Mouse (Mus musculus) limb, embryonic 12.5 days (tissue): ENCODE data around the gene Pcgf2. TPM values are rescaled to one million over a fixed set of nuclear protein-coding genes. Genes with fewer than 3 reads are reported as not detected.

Source experiments
- ATAC-seq: fragments of 200-750 bp; cut with Nextera tagmentation; 2 replicates; pipeline ENCODE4 v1.8.0; 2017; ENCODE audit warnings: low read depth, moderate TSS enrichment; ENCODE audit not compliant: insufficient number of reproducible peaks, insufficient read depth, low FRiP score, low TSS enrichment
- H3K27ac ChIP-seq: fragments of 300-500 bp; sonication (generic); 2 replicates; pipeline ENCODE4 v1.5.1; 2016; ENCODE audit warnings: mild to moderate bottlenecking, moderate library complexity
- H3K27me3 ChIP-seq: fragments of 300-500 bp; sonication (generic); 2 replicates; pipeline ENCODE4 v1.6.1; 2016; ENCODE audit warnings: mild to moderate bottlenecking, moderate library complexity
- H3K36me3 ChIP-seq: fragments of 300-500 bp; sonication (generic); 2 replicates; pipeline ENCODE4 v1.6.1; 2016; ENCODE audit warnings: mild to moderate bottlenecking, moderate library complexity
- H3K4me1 ChIP-seq: fragments of 300-500 bp; sonication (generic); replicated peaks from 2 replicates; pipeline ENCODE4 v1.6.1; 2016
- H3K4me2 ChIP-seq: fragments of 300-500 bp; sonication (generic); 2 replicates; pipeline ENCODE4 v1.6.1; 2016; ENCODE audit warnings: mild to moderate bottlenecking, moderate library complexity
- H3K4me3 ChIP-seq: fragments of 300-500 bp; sonication (generic); replicated peaks from 2 replicates; pipeline ENCODE4 v1.5.1; 2016; ENCODE audit warnings: mild to moderate bottlenecking
- H3K9ac ChIP-seq: fragments of 300-500 bp; sonication (generic); replicated peaks from 2 replicates; pipeline ENCODE4 v1.6.1; 2016; ENCODE audit warnings: mild to moderate bottlenecking, moderate library complexity
- H3K9me3 ChIP-seq: fragments of 300-500 bp; sonication (generic); 2 replicates; pipeline ENCODE4 v1.6.1; 2016; ENCODE audit warnings: mild to moderate bottlenecking, moderate library complexity
- WGBS: fragments of 180-500 bp; shearing (Covaris S2); methylation state at CpG from one replicate; pipeline ENCODE4 v1.1.7; 2016; 5-methylcytosine and 5-hydroxymethylcytosine counted together
- microRNA-seq: library from miRNA; unstranded; fragments of <30 nt; microRNA quantifications from one replicate; pipeline ENCODE4, GENCODE M21; 2017
- polyA plus RNA-seq: library from polyadenylated mRNA; unstranded; fragments of >200 nt; fragmentation: Nextera tagmentation; extraction: Ambion mirVana; gene quantifications from 2 replicates; pipeline ENCODE4 v1.2.1, GENCODE M21; 2016

The Pcgf2 gene
- polyA plus RNA-seq, 1 experiment from 2014 or later, result 20.2 TPM

DNA sequence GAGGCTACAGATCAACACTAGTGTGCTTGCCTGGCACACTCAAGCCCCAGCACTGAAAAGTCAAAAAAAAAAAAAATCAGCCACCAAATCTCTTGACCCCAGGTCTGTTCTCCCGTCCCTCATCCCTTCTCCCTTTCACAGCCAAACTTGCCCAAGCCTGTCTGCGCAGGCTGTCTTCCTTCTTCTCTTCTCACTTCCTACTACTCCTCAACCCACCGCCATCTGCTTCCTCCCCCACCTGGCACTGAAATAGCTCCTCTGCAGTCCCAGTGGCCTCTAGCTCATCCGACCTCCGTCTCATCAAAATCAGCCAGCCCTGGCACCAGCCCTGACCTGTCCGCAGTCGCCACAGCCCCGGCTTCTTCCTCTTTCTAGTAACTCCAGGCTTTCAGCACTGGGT lies 58.6 kb downstream of the Pcgf2 start:
- Histone ChIP-seq H3K4me2 (no peak overlapping the region), H3K27me3 (no peaks in the 10 kb centered on the region), H3K9me3 (no peaks in the 10 kb centered on the region; the same call in 1 of the 2 replicates), H3K36me3 (no peaks in the 10 kb centered on the region), H3K27ac (no peak overlapping the region), H3K4me3 (no peak overlapping the region), H3K4me1 (no peaks in the 10 kb centered on the region), H3K9ac (no peak overlapping the region)
- 58% methylated on average over 8 of the region's 8 CpGs for WGBS
- no peak for ATAC-seq

Small RNA genes within 50 kb of the gene (microRNA-seq; reads per million reads assigned to microRNA genes)
- gene Gm24158, result not detected
- gene Mir6927, result 0.70 reads per million
- gene Mir8102, result 0.93 reads per million

Other genes with a start within 250 kb of the Pcgf2 start
- gene 4933428G20Rik, start 200.2 kb downstream of the Pcgf2 start, polyA plus RNA-seq, result 0.36 and 1.4 TPM in 2 replicates
- 0.27 and 0.79 TPM in 2 replicates for gene Srcin1, start 124.3 kb downstream of the Pcgf2 start, polyA plus RNA-seq
- 16.4 and 16.9 TPM in 2 replicates for gene Epop, start 70.8 kb downstream of the Pcgf2 start, polyA plus RNA-seq
- gene Mllt6, start 37.1 kb downstream of the Pcgf2 start, polyA plus RNA-seq, result 2.8 and 2.9 TPM in 2 replicates
- gene Cisd3, start 14.7 kb downstream of the Pcgf2 start, polyA plus RNA-seq, result 10.0 and 11.3 TPM in 2 replicates
- 481 TPM in 2 replicates for gene Psmb3, start 2.9 kb upstream of the Pcgf2 start, polyA plus RNA-seq
- 2.2 and 2.7 TPM in 2 replicates for gene Pip4k2b, start 44.2 kb upstream of the Pcgf2 start, polyA plus RNA-seq
- 24.6 and 25.6 TPM in 2 replicates for gene Cwc25, start 66.1 kb upstream of the Pcgf2 start, polyA plus RNA-seq
- 0.37 TPM in 1 of 2 replicates, not detected in the other for gene 1700001P01Rik, start 75.4 kb upstream of the Pcgf2 start, polyA plus RNA-seq
- 513 and 518 TPM in 2 replicates for gene Rpl23, start 81.9 kb upstream of the Pcgf2 start, polyA plus RNA-seq
- 110 and 120 TPM in 2 replicates for gene Lasp1, start 98.5 kb upstream of the Pcgf2 start, polyA plus RNA-seq
- 11.8 and 13.2 TPM in 2 replicates for gene B230217C12Rik, start 140.3 kb upstream of the Pcgf2 start, polyA plus RNA-seq
- gene Fbxo47, start 183.7 kb upstream of the Pcgf2 start, polyA plus RNA-seq, result 0.60 and 0.92 TPM in 2 replicates